Mouse (Mus musculus) MEL (cell line): ENCODE measurements around the gene Aff3. TPM values are rescaled to one million over a fixed set of nuclear protein-coding genes. Genes with fewer than 3 reads are reported as not detected.

Experiments used
- DNase-seq: peaks from one replicate; pipeline ENCODE4 v3.0.0; 2011; ENCODE audit warnings: low read depth, low spot score
- H3K27ac ChIP-seq: 2 replicates; pipeline ENCODE4 v1.5.1; 2012; ENCODE audit warnings: low read depth, mild to moderate bottlenecking, control low read depth, low read length, moderate library complexity; ENCODE audit not compliant: control insufficient read depth
- H3K27me3 ChIP-seq, 2 experiments: fragments of 150-350 bp in 1 of 2; sonication (generic) in 1 of 2; 2 replicates each; pipeline ENCODE4 v1.6.1; 2012; ENCODE audit warnings: low read length in 2 of 2, mild to moderate bottlenecking in 2 of 2, improper control_type of control experiment in 1 of 2, moderate library complexity in 1 of 2; ENCODE audit not compliant: insufficient read depth in 2 of 2, control insufficient read depth in 1 of 2
- H3K36me3 ChIP-seq, 2 experiments: 2 replicates each; pipeline ENCODE4 v1.6.1; 2012 to 2014; ENCODE audit warnings: low read length in 2 of 2, improper control_type of control experiment in 1 of 2, inconsistent platforms in 1 of 2, mild to moderate bottlenecking in 1 of 2; ENCODE audit not compliant: insufficient read depth in 2 of 2, control insufficient read depth in 1 of 2
- H3K4me1 ChIP-seq, 2 experiments: fragments of 150-350 bp in 1 of 2; sonication (generic) in 1 of 2; 2 replicates each; pipeline ENCODE4 v1.6.1; 2012; ENCODE audit warnings: low read length in 2 of 2, improper control_type of control experiment in 1 of 2, mild to moderate bottlenecking in 1 of 2; ENCODE audit not compliant: insufficient read depth in 2 of 2, control insufficient read depth in 1 of 2
- H3K4me3 ChIP-seq, 2 experiments: fragments of 150-350 bp in 1 of 2; sonication (generic) in 1 of 2; 2 replicates each; pipeline ENCODE4 v1.5.1; 2012; ENCODE audit warnings: low read depth in 2 of 2, low read length in 2 of 2, mild to moderate bottlenecking in 2 of 2, moderate library complexity in 2 of 2, control low read depth in 1 of 2, improper control_type of control experiment in 1 of 2; ENCODE audit not compliant: control insufficient read depth in 1 of 2, insufficient read depth in 1 of 2
- H3K79me2 ChIP-seq: 2 replicates; pipeline ENCODE4 v1.6.1; 2012; ENCODE audit warnings: mild to moderate bottlenecking, low read length, moderate library complexity; ENCODE audit not compliant: control insufficient read depth, poor library complexity, insufficient read depth
- H3K9ac ChIP-seq: 2 replicates; pipeline ENCODE4 v1.6.1; 2012; ENCODE audit warnings: low read depth, mild to moderate bottlenecking, control low read depth, low read length, moderate library complexity; ENCODE audit not compliant: control insufficient read depth, poor library complexity, severe bottlenecking
- H3K9me3 ChIP-seq: fragments of 150-350 bp; sonication (generic); replicated peaks from 2 replicates; pipeline ENCODE4 v1.6.1; 2012; ENCODE audit warnings: mild to moderate bottlenecking, low read length, improper control_type of control experiment, moderate library complexity; ENCODE audit not compliant: insufficient read depth
- CHD1 ChIP-seq: IDR thresholded peaks from 2 replicates; pipeline ENCODE4 v1.6.1; 2012; ENCODE audit warnings: low read depth, mild to moderate bottlenecking, inconsistent platforms, low read length, improper control_type of control experiment
- CHD2 ChIP-seq: IDR thresholded peaks from 2 replicates; pipeline ENCODE4 v1.6.1; 2011; ENCODE audit warnings: low read length, improper control_type of control experiment
- EP300 ChIP-seq, 2 experiments: IDR thresholded peaks; 2 replicates each; pipeline ENCODE4 v1.6.1; 2011; ENCODE audit warnings: improper control_type of control experiment in 2 of 2, low read length in 2 of 2, low read depth in 1 of 2, mild to moderate bottlenecking in 1 of 2
- GATA1 ChIP-seq: IDR thresholded peaks from 2 replicates; pipeline ENCODE4 v1.6.1; 2011; ENCODE audit warnings: low read depth, low read length, improper control_type of control experiment
- HCFC1 ChIP-seq: IDR thresholded peaks from 2 replicates; pipeline ENCODE4 v1.6.1; 2012; ENCODE audit warnings: low read depth, mild to moderate bottlenecking, inconsistent platforms, low read length, improper control_type of control experiment, moderate library complexity
- KAT2A ChIP-seq: conservative IDR thresholded peaks from 2 replicates; pipeline ENCODE4 v1.6.1; 2012; ENCODE audit warnings: low read depth, low read length, improper control_type of control experiment, inconsistent platforms
- MEF2A ChIP-seq: IDR thresholded peaks from 2 replicates; pipeline ENCODE4 v1.6.1; 2014; ENCODE audit warnings: low read depth, mild to moderate bottlenecking, inconsistent platforms, low read length, improper control_type of control experiment; ENCODE audit not compliant: poor library complexity, insufficient replicate concordance, severe bottlenecking; ENCODE audit errors: extremely low read depth
- MYB ChIP-seq: IDR thresholded peaks from 2 replicates; pipeline ENCODE4 v1.6.1; 2011; ENCODE audit warnings: mild to moderate bottlenecking, low read depth, low read length, improper control_type of control experiment
- NRF1 ChIP-seq: IDR thresholded peaks from 2 replicates; pipeline ENCODE4 v1.6.1; 2014; ENCODE audit warnings: low read depth, mild to moderate bottlenecking, inconsistent platforms, low read length, improper control_type of control experiment, moderate library complexity; ENCODE audit not compliant: poor library complexity, insufficient read depth, severe bottlenecking
- SIN3A ChIP-seq: IDR thresholded peaks from 2 replicates; pipeline ENCODE4 v1.6.1; 2012; ENCODE audit warnings: low read length, improper control_type of control experiment, inconsistent platforms
- TAL1 ChIP-seq: IDR thresholded peaks from 2 replicates; pipeline ENCODE4 v1.6.1; 2012; ENCODE audit warnings: mild to moderate bottlenecking, inconsistent platforms, low read length, moderate library complexity, mixed read lengths
- TCF12 ChIP-seq: IDR thresholded peaks from 2 replicates; pipeline ENCODE4 v1.6.1; 2014; ENCODE audit warnings: low read depth, mild to moderate bottlenecking, inconsistent platforms, low read length, improper control_type of control experiment, moderate library complexity
- ZC3H11A ChIP-seq: IDR thresholded peaks from 2 replicates; pipeline ENCODE4 v1.6.1; 2012; ENCODE audit warnings: low read depth, mild to moderate bottlenecking, inconsistent platforms, low read length, improper control_type of control experiment
- ZNF384 ChIP-seq: IDR thresholded peaks from 2 replicates; pipeline ENCODE4 v1.6.1; 2012; ENCODE audit warnings: low read depth, mild to moderate bottlenecking, inconsistent platforms, low read length, improper control_type of control experiment
- polyA plus RNA-seq, 2 experiments: library from polyadenylated mRNA; stranded (reverse) in 1 of 2; unstranded in 1 of 2; fragments of >175 nt in 1 of 2; fragments of >200 nt in 1 of 2; gene quantifications; 2 replicates each; pipeline versions ENCODE4 v1.2.1 to v1.2.4; 2012; ENCODE audit warnings: low replicate concordance in 2 of 2, low read depth in 1 of 2; ENCODE audit not compliant: insufficient read length in 2 of 2, insufficient read depth in 1 of 2, missing spikeins in 1 of 2
- total RNA-seq: library from RNA; depleted of rRNA; stranded (reverse); fragments of 300-350 nt; gene quantifications from 2 replicates; pipeline ENCODE4 v1.2.3, GENCODE M21; 2012

Aff3 gene
- total and polyA plus RNA-seq, 3 experiments: 18.5 to 41.1 (median 25.4) TPM

- DNase-seq: no peak
- H3K4me1 ChIP-seq: no peaks in the 10 kb centered on the region
- H3K4me3 ChIP-seq: no peak overlapping the region
- H3K27ac ChIP-seq: no peak overlapping the region
- H3K9me3 ChIP-seq: no peaks in the 10 kb centered on the region
- TF ChIP-seq EP300 (IDR thresholded peaks at IDR 0.05; ENCODE audit: low read depth in 1 of 2, low read length in 2 of 2) (no peak), TAL1 (no peak), GATA1 (no peak), MYB (no peak), TCF12 (no peak), KAT2A (no peak), CHD2 (no peak)
- H3K27me3 ChIP-seq: no peaks in the 10 kb centered on the region
- H3K36me3 ChIP-seq: 0 out of 4 replicates have a peak, but pooled peaks cover 0 to 3% of the 10 kb centered on the region in 2 experiments
- no peak overlapping the region for H3K9ac ChIP-seq
- H3K79me2 ChIP-seq: no peaks in the 10 kb centered on the region
Observed at GRCm38 (mm10) chr1:38176077-38176476, 488.7 kb downstream of the Aff3 start.

DNA sequence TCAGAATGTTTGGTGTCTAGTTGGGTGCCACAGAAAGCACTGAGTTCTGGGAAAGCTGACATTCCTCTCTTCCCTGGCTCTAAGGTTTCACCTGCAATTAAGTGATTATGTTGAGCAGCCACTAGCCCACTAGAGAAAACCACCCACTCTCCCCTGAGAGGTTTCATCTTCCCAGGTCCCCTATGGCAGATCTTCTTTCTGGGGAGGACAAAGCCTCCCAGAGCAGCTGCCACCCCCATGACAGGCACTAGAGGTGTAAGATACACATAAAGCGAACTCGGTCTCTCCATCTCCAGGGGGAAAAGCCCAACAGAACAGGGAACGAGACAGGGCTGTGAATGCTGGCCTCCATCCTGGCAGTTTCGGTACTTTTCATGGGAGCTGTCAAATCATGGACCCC is 492.9 kb downstream of the Aff3 start:
- Histone ChIP-seq H3K36me3 (no peaks in the 10 kb centered on the region), H3K27me3 (0 out of 4 replicates have a peak, but pooled peaks cover 0 to 2% of the 10 kb centered on the region in 2 experiments), H3K4me3 (no peak overlapping the region), H3K79me2 (no peaks in the 10 kb centered on the region), H3K27ac (no peak overlapping the region)
- no peak for DNase-seq
- no peak for TF ChIP-seq MEF2A
- no peak for TF ChIP-seq GATA1
- no peak for TF ChIP-seq NRF1
- TF ChIP-seq, all 39 proteins: peak for 0
- Histone ChIP-seq H3K9me3 (no peaks in the 10 kb centered on the region), H3K9ac (no peak overlapping the region), H3K4me1 (no peaks in the 10 kb centered on the region)

- no peak for DNase-seq
- 0 out of 4 replicates have a peak, but pooled peaks cover 0 to 2% of the 10 kb centered on the region in 2 experiments for H3K27me3 ChIP-seq
- no peak overlapping the region for H3K9ac ChIP-seq
- no peaks in the 10 kb centered on the region for H3K79me2 ChIP-seq
- H3K9me3 ChIP-seq: no peaks in the 10 kb centered on the region
- H3K36me3 ChIP-seq: no peaks in the 10 kb centered on the region
- no peak overlapping the region for H3K27ac ChIP-seq
- TF ChIP-seq HCFC1 (no peak), SIN3A (no peak), CHD1 (no peak), ZNF384 (no peak), ZC3H11A (no peak)
- no peak overlapping the region for H3K4me3 ChIP-seq
- no peaks in the 10 kb centered on the region for H3K4me1 ChIP-seq
Observed at GRCm38 (mm10) chr1:38165696-38166095, 499.1 kb downstream of the Aff3 start.
